Mouse (Mus musculus) thymus, adult 2 months (tissue): Measurements from ENCODE around the gene Mtrex. TPM values are rescaled to one million over a fixed set of nuclear protein-coding genes. Genes with fewer than 3 reads are reported as not detected.

Experiments
- DNase-seq: peaks from one replicate; pipeline ENCODE4 v3.0.0; 2021
- H3K27ac ChIP-seq: fragments of 200-500 bp; 2 replicates; pipeline ENCODE4 v1.5.1; 2012; ENCODE audit warnings: low read length, control low read depth; ENCODE audit not compliant: control insufficient read depth, insufficient read depth
- H3K27me3 ChIP-seq: fragments of 200-500 bp; 2 replicates; pipeline ENCODE4 v1.6.1; 2012; ENCODE audit warnings: mild to moderate bottlenecking, low read length, moderate library complexity, mixed read lengths; ENCODE audit not compliant: control insufficient read depth, insufficient read depth
- H3K36me3 ChIP-seq: fragments of 200-500 bp; 2 replicates; pipeline ENCODE4 v1.6.1; 2012; ENCODE audit warnings: mild to moderate bottlenecking, low read length, moderate library complexity; ENCODE audit not compliant: control insufficient read depth, insufficient read depth
- H3K4me1 ChIP-seq: fragments of 200-500 bp; replicated peaks from 2 replicates; pipeline ENCODE4 v1.6.1; 2012; ENCODE audit warnings: low read length; ENCODE audit not compliant: control insufficient read depth, insufficient read depth
- H3K4me3 ChIP-seq: fragments of 200-500 bp; 2 replicates; pipeline ENCODE4 v1.5.1; 2012; ENCODE audit warnings: mild to moderate bottlenecking, low read length, control low read depth, moderate library complexity; ENCODE audit not compliant: control insufficient read depth, insufficient read depth
- CTCF ChIP-seq: fragments of 200-500 bp; IDR thresholded peaks from 2 replicates; pipeline ENCODE4 v1.5.1; 2012; ENCODE audit warnings: mild to moderate bottlenecking, control low read depth, low read length, moderate library complexity, borderline replicate concordance; ENCODE audit not compliant: control insufficient read depth, poor library complexity, insufficient read depth; ENCODE audit errors: extremely low read depth
- POLR2A ChIP-seq: fragments of 200-500 bp; IDR thresholded peaks from 2 replicates; pipeline ENCODE4 v1.6.1; 2012; ENCODE audit warnings: mild to moderate bottlenecking, low read length, control low read depth, moderate library complexity; ENCODE audit not compliant: control insufficient read depth, poor library complexity, insufficient read depth; ENCODE audit errors: extremely low read depth
- WGBS: fragments of 180-500 bp; shearing (Covaris S2); methylation state at CpG from one replicate; pipeline ENCODE4 v1.1.7; 2018; 5-methylcytosine and 5-hydroxymethylcytosine counted together
- polyA plus RNA-seq: library from polyadenylated mRNA; depleted of rRNA; stranded (reverse); fragments of >200 nt; gene quantifications from 2 replicates; pipeline ENCODE4 v1.2.3, GENCODE M21; 2012

Mtrex gene
- polyA plus RNA-seq, 1 experiment: 14.5 TPM

GRCm38 (mm10) chr13:112854402-112854801 lies 72.8 kb downstream of the Mtrex start:
- Histone ChIP-seq H3K27ac (no peak overlapping the region), H3K27me3 (no peaks in the 10 kb centered on the region)
- WGBS: 88% methylated on average over 6 of the region's 6 CpGs

GRCm38 (mm10) chr13:112853710-112854316 lies 73.4 kb downstream of the Mtrex start:
- 92% methylated on average over 17 of the region's 17 CpGs for WGBS
- Histone ChIP-seq H3K4me1 (no peaks in the 10 kb centered on the region), H3K4me3 (no peak overlapping the region), H3K27me3 (no peaks in the 10 kb centered on the region), H3K36me3 (no peaks in the 10 kb centered on the region), H3K27ac (no peak overlapping the region)
- no peak for DNase-seq
- TF ChIP-seq POLR2A (no peak), CTCF (no peak)

More at GRCm38 (mm10) chr13:112854402-112854801, 72.8 kb downstream of the Mtrex start:
- H3K4me3 ChIP-seq: no peak overlapping the region
- no peak for TF ChIP-seq CTCF
- TF ChIP-seq POLR2A: no peak
- no peaks in the 10 kb centered on the region for H3K4me1 ChIP-seq
- no peak for DNase-seq
- H3K36me3 ChIP-seq: no peaks in the 10 kb centered on the region

- WGBS: 83% methylated on average over 3 of the region's 3 CpGs
- H3K36me3 ChIP-seq: no peaks in the 10 kb centered on the region
- 0 out of 2 replicates have a peak, but pooled peaks cover 2% of the 10 kb centered on the region for H3K4me1 ChIP-seq
- no peak for DNase-seq
- no peaks in the 10 kb centered on the region for H3K27me3 ChIP-seq
- TF ChIP-seq CTCF (no peak), POLR2A (no peak)
- H3K4me3 ChIP-seq: no peak overlapping the region
- H3K27ac ChIP-seq: no peak overlapping the region
Measured at GRCm38 (mm10) chr13:112845931-112846330, 81.3 kb downstream of the Mtrex start.

- Histone ChIP-seq H3K4me3 (no peak overlapping the region), H3K27me3 (no peaks in the 10 kb centered on the region), H3K4me1 (no peaks in the 10 kb centered on the region), H3K27ac (no peak overlapping the region), H3K36me3 (no peaks in the 10 kb centered on the region)
- no peak for TF ChIP-seq POLR2A
- TF ChIP-seq CTCF: no peak
- DNase-seq: no peak
- 94% methylated on average over 16 of the region's 16 CpGs for WGBS
Measured at GRCm38 (mm10) chr13:112840241-112841087, 86.7 kb downstream of the Mtrex start.

GRCm38 (mm10) chr13:112838562-112839232 lies 88.5 kb downstream of the Mtrex start:
- WGBS: 93% methylated on average over 6 of the region's 6 CpGs
- H3K36me3 ChIP-seq: no peaks in the 10 kb centered on the region
- H3K4me1 ChIP-seq: no peaks in the 10 kb centered on the region
- no peak for DNase-seq
- no peak overlapping the region for H3K27ac ChIP-seq
- TF ChIP-seq CTCF: no peak
- TF ChIP-seq POLR2A: no peak
- no peaks in the 10 kb centered on the region for H3K27me3 ChIP-seq
- H3K4me3 ChIP-seq: no peak overlapping the region

GRCm38 (mm10) chr13:112837621-112838155 lies 89.5 kb downstream of the Mtrex start:
- H3K27me3 ChIP-seq: no peaks in the 10 kb centered on the region
- no peak overlapping the region for H3K27ac ChIP-seq
- WGBS: 89% methylated on average over 9 of the region's 9 CpGs
- no peaks in the 10 kb centered on the region for H3K36me3 ChIP-seq
- no peak for TF ChIP-seq CTCF
- no peak for TF ChIP-seq POLR2A
- H3K4me1 ChIP-seq: no peaks in the 10 kb centered on the region
- no peak for DNase-seq
- no peak overlapping the region for H3K4me3 ChIP-seq
